Mouse (Mus musculus) T-helper 1 cell (primary cell): ENCODE measurements around the gene Cav1.

Source experiments
- in situ Hi-C: fragments of 300-600 bp; cut with MboI, MseI; formaldehyde crosslinking; loops from one replicate; pipeline ENCODE4 v1.15.1; 2025; ENCODE audit warnings: high pct_unique_total_duplicates

The Cav1 gene

GRCm38 (mm10) chr6:17317167-17317524 lies 11.0 kb downstream of the Cav1 start:
- in situ Hi-C loops: no loop called here

DNA sequence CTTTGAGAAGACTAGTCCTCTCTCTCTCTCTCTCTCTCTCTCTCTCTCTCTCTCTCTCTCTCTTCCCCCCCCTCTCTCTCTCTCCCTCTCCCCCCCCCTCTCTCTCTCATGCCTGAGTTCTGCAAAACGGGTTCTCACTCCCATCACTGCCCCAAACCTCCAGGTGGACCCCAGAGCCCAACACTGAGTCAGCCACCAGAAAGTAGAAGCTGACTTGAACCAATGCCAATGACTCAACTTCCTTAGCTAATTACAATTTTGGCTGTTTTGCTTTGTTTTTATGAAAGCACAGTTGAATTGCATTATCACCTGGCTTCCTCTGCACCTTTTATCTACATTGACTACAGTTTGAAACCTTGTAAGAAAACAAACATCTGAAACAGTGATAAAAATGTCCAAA lies 11.8 kb downstream of the Cav1 start:
- in situ Hi-C loops: no loop called here

DNA sequence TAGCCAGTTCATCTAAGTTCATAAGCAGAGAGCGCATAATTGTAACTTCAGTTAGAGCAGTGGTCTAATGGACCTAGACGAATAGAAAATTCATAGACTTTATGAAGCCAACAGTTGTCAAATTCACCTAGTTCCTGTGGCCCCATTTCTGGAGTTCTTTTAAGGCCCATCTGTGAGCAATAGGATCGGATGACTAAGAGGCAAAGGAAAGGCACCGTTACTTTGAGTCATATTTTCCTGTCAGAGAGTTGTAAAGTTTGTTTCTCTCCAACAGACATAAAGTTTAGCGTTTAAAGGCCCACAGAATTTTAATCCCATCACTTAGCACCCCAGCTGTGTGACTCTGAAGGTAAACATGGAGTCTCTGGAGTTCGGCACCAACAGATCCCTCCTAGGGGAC lies 15.8 kb downstream of the Cav1 start:
- in situ Hi-C loops: no loop called here

DNA sequence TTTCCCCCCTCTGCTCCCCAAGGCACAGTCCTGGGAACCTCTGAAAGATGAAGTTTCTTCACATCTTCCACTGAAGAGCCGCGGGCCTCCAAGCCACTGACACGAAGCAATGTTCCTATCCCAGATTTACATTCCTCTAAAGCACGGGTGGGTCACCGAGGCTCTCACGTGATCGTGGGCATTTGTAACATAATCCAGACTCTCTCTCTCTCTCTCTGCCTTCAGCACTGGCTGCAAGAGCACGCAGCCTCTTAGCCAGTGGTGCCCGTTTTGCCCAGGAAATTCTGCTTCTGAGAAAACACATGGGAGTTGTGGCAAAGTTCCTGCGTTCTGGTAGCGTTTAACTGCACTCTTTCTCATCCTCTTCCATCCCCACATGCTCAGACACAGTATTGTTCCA lies 21.1 kb downstream of the Cav1 start:
- in situ Hi-C loops: no loop called here

GRCm38 (mm10) chr6:17329801-17330200 lies 23.7 kb downstream of the Cav1 start:
- in situ Hi-C loops: no loop called here

GRCm38 (mm10) chr6:17337724-17338123 lies 31.6 kb downstream of the Cav1 start:
- in situ Hi-C loops: no loop called here

GRCm38 (mm10) chr6:17340406-17340805 lies 34.3 kb downstream of the Cav1 start:
- in situ Hi-C loops: no loop called here

- in situ Hi-C loops: no loop called here
Observed at GRCm38 (mm10) chr6:17348011-17348410, 41.9 kb downstream of the Cav1 start.

GRCm38 (mm10) chr6:17350803-17351202 lies 44.7 kb downstream of the Cav1 start:
- in situ Hi-C loops: no loop called here

GRCm38 (mm10) chr6:17358896-17359690 lies 53.0 kb downstream of the Cav1 start:
- in situ Hi-C loops: loop anchor here (5.0 kb wide), 2 partner anchors 257 to 332 kb away; no protein-coding TSS in a partner anchor

GRCm38 (mm10) chr6:17362771-17363170 lies 56.6 kb downstream of the Cav1 start:
- in situ Hi-C loops: loop anchor here (5.0 kb wide), 1 partner anchor 225 kb away; no protein-coding TSS in a partner anchor

GRCm38 (mm10) chr6:17363446-17364179 lies 57.5 kb downstream of the Cav1 start:
- in situ Hi-C loops: loop anchor here (5.0 kb wide), 1 partner anchor 224 kb away; no protein-coding TSS in a partner anchor

GRCm38 (mm10) chr6:17374326-17374725 lies 68.2 kb downstream of the Cav1 start:
- in situ Hi-C loops: no loop called here

GRCm38 (mm10) chr6:17377371-17377770 lies 71.2 kb downstream of the Cav1 start:
- in situ Hi-C loops: no loop called here

DNA sequence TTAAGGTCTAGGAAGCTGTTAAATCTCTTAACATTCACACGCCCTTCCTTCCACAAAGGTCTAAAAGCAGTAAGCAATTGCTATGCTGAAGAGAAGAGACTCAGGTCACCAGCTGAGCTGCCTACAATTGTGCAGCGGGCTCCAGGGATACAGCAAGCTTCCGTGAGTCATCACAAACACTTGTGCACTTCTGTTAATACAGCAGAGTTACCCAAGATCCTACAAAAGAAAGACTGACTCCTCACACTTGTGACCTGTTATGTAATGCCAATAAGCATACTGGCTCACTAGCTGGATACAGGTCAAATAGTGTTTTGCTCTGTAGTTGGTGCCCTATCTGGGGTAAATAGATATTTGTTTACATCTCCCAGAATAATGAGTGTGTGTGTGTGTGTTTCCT lies 74.0 kb downstream of the Cav1 start:
- in situ Hi-C loops: no loop called here

DNA sequence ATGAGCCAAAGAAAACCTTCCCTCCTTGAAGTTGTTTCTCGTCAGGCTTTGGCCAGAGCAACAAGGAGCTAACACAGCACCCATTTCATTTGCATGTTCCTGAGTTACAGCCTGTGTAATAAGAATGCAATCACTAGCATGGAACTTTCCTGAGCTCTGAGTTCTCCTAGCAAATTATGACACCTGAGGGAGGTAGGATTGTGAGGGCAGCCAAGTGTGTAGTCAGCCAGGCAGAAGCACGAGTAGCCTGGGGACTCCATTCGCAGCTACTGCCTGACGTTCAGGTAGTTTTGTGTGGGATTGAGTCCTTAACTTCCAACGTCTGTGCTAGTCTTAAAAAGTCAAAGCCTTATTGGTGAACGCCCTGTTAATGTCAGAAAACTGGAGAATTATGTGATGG lies 75.6 kb downstream of the Cav1 start:
- in situ Hi-C loops: no loop called here

DNA sequence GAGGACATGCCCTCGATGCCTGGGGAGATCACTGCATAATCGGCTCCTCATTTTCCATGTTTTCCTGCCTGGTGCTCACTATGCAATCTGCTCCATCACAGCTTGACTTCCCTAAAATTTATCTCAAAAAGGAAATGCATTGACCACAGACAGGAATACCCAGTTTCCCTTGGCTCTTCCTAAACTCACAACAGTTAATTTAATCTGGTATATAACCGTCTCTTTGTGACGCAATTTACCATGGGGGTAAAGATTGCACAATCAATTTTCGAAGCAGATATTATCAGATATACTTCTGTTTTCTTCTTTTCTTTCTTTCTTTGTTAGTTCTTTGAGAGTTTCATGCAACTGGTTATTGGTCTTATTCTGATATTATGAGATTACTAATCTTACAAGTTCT lies 79.4 kb downstream of the Cav1 start:
- in situ Hi-C loops: no loop called here

DNA sequence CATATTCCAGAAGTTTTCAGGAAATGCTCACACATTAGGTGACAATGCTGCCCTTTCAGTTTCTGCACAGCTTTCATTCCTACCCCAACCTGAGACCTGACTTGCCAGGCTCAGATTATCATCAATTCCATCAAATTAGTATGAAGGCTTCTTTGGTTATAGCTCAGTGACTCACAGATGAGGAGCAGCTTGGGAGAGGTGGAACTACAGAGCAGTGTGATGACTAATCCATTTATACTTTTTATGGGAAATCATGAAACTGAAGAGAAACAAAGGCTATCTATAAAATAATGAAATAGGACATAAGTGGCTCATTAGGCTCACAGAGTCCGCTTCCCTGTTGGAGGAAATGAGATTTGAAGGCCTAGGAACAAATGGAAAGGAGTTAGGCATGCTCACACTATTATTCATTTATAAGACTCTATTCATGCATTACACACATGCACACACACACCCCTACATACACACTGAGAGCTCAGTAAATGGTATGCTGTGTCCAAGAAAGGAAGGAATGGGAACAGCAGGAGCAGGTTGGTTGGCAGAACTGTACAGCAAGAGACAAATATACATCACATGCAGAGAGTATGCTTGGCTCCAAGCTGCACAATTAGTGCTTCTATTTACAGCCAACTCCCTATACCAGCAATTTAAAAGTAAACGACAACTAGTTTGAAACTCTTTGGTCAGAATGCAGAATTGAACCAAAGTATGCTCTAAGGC lies 82.0 kb downstream of the Cav1 start:
- in situ Hi-C loops: no loop called here
